Mouse (Mus musculus): Measurements from ENCODE around the gene Cdhr4. TPM values are rescaled to one million over a fixed set of nuclear protein-coding genes. Genes with fewer than 3 reads are reported as not detected.
"Not testable (repeated sequence)": the region's sequence is repeated elsewhere in the genome, so short reads cannot be mapped to it uniquely, and the experiment has no call there.

The Cdhr4 gene
- polyA plus RNA-seq, 1 experiment, result 4.2 TPM

GRCm38 (mm10) chr9:108001922-108002770 lies 9.8 kb downstream of the Cdhr4 start, which contains the start of gene Ip6k1:
Ip6k1 (plus strand) TSS chr9:108002501.
- Histone ChIP-seq H3K4me3 (ENCODE audit: insufficient read depth, low read length) (peak within 1 kb of the TSS; percentile 55), H3K4me1 (ENCODE audit: control insufficient read depth, insufficient read depth, low read length) (peaks cover 4% of the 10 kb centered on the region), H3K27ac (ENCODE audit: insufficient read depth, low read length) (peak within 1 kb of the TSS; percentile 80)
- no peak for TF ChIP-seq CTCF (IDR thresholded peaks at IDR 0.05; ENCODE audit: extremely low read depth, insufficient read depth, low read length)
- peak; percentile 99 for TF ChIP-seq POLR2A (IDR thresholded peaks at IDR 0.05; ENCODE audit: extremely low read depth, insufficient read depth, low read length)

GRCm38 (mm10) chr9:108002778-108003530 lies 10.7 kb downstream of the Cdhr4 start:
- H3K4me3 ChIP-seq (ENCODE audit: insufficient read depth, low read length), result peak overlapping the region; percentile 55
- peak overlapping the region; percentile 80 for H3K27ac ChIP-seq (ENCODE audit: insufficient read depth, low read length)
- TF ChIP-seq POLR2A (IDR thresholded peaks at IDR 0.05; ENCODE audit: extremely low read depth, insufficient read depth, low read length), result no peak
- peaks cover 7% of the 10 kb centered on the region for H3K4me1 ChIP-seq (ENCODE audit: control insufficient read depth, insufficient read depth, low read length)

- TF ChIP-seq POLR2A (IDR thresholded peaks at IDR 0.05; ENCODE audit: extremely low read depth, insufficient read depth, low read length), result no peak
- no peak for TF ChIP-seq CTCF (IDR thresholded peaks at IDR 0.05; ENCODE audit: extremely low read depth, insufficient read depth, low read length)
- Histone ChIP-seq H3K27ac (ENCODE audit: insufficient read depth, low read length) (no peak overlapping the region), H3K4me1 (ENCODE audit: control insufficient read depth, insufficient read depth, low read length) (peaks cover 9% of the 10 kb centered on the region), H3K4me3 (ENCODE audit: insufficient read depth, low read length) (peak overlapping the region; percentile 55)
Observed at GRCm38 (mm10) chr9:108003531-108003890, 11.2 kb downstream of the Cdhr4 start.

GRCm38 (mm10) chr9:108008041-108008440 lies 15.7 kb downstream of the Cdhr4 start:
- Histone ChIP-seq H3K4me3 (ENCODE audit: insufficient read depth, low read length) (no peak overlapping the region), H3K4me1 (ENCODE audit: control insufficient read depth, insufficient read depth, low read length) (peaks cover 12% of the 10 kb centered on the region), H3K27ac (ENCODE audit: insufficient read depth, low read length) (no peak overlapping the region)
- no peak for TF ChIP-seq POLR2A (IDR thresholded peaks at IDR 0.05; ENCODE audit: extremely low read depth, insufficient read depth, low read length)
- TF ChIP-seq CTCF (IDR thresholded peaks at IDR 0.05; ENCODE audit: extremely low read depth, insufficient read depth, low read length), result no peak

GRCm38 (mm10) chr9:108010385-108010784 lies 18.1 kb downstream of the Cdhr4 start:
- TF ChIP-seq POLR2A (IDR thresholded peaks at IDR 0.05; ENCODE audit: extremely low read depth, insufficient read depth, low read length), result no peak
- no peak overlapping the region for H3K4me3 ChIP-seq (ENCODE audit: insufficient read depth, low read length)
- H3K27ac ChIP-seq (ENCODE audit: insufficient read depth, low read length), result no peak overlapping the region
- peaks cover 8% of the 10 kb centered on the region for H3K4me1 ChIP-seq (ENCODE audit: control insufficient read depth, insufficient read depth, low read length)

GRCm38 (mm10) chr9:108013577-108013976 lies 21.3 kb downstream of the Cdhr4 start:
- H3K27ac ChIP-seq (ENCODE audit: insufficient read depth, low read length); H3K4me3 ChIP-seq (ENCODE audit: insufficient read depth, low read length); H3K4me1 ChIP-seq (ENCODE audit: control insufficient read depth, insufficient read depth, low read length): not testable (repeated sequence)

- Histone ChIP-seq H3K27ac (ENCODE audit: insufficient read depth, low read length) (no peak overlapping the region), H3K4me3 (ENCODE audit: insufficient read depth, low read length) (no peak overlapping the region), H3K4me1 (ENCODE audit: control insufficient read depth, insufficient read depth, low read length) (peaks cover 10% of the 10 kb centered on the region)
- no peak for TF ChIP-seq POLR2A (IDR thresholded peaks at IDR 0.05; ENCODE audit: extremely low read depth, insufficient read depth, low read length)
- no peak for TF ChIP-seq CTCF (IDR thresholded peaks at IDR 0.05; ENCODE audit: extremely low read depth, insufficient read depth, low read length)
Observed at GRCm38 (mm10) chr9:108017127-108017526, 24.8 kb downstream of the Cdhr4 start.

GRCm38 (mm10) chr9:108020741-108021140 lies 28.4 kb downstream of the Cdhr4 start:
- H3K27ac ChIP-seq (ENCODE audit: insufficient read depth, low read length), result no peak overlapping the region
- no peak for TF ChIP-seq POLR2A (IDR thresholded peaks at IDR 0.05; ENCODE audit: extremely low read depth, insufficient read depth, low read length)
- no peak for TF ChIP-seq CTCF (IDR thresholded peaks at IDR 0.05; ENCODE audit: extremely low read depth, insufficient read depth, low read length)
- H3K4me3 ChIP-seq (ENCODE audit: insufficient read depth, low read length), result no peak overlapping the region
- peaks cover 10% of the 10 kb centered on the region for H3K4me1 ChIP-seq (ENCODE audit: control insufficient read depth, insufficient read depth, low read length)

- no peak for TF ChIP-seq POLR2A (IDR thresholded peaks at IDR 0.05; ENCODE audit: extremely low read depth, insufficient read depth, low read length)
- no peak for TF ChIP-seq CTCF (IDR thresholded peaks at IDR 0.05; ENCODE audit: extremely low read depth, insufficient read depth, low read length)
Observed at GRCm38 (mm10) chr9:108023216-108023615, 30.9 kb downstream of the Cdhr4 start.

GRCm38 (mm10) chr9:108026584-108026983 lies 34.3 kb downstream of the Cdhr4 start:
- TF ChIP-seq POLR2A (IDR thresholded peaks at IDR 0.05; ENCODE audit: extremely low read depth, insufficient read depth, low read length) (no peak), CTCF (IDR thresholded peaks at IDR 0.05; ENCODE audit: extremely low read depth, insufficient read depth, low read length) (no peak)
- H3K27ac ChIP-seq (ENCODE audit: insufficient read depth, low read length), result no peak overlapping the region
- no peak overlapping the region for H3K4me3 ChIP-seq (ENCODE audit: insufficient read depth, low read length)

More at GRCm38 (mm10) chr9:108023216-108023615, 30.9 kb downstream of the Cdhr4 start:
- Histone ChIP-seq H3K27ac (ENCODE audit: insufficient read depth, low read length) (no peak overlapping the region), H3K4me1 (ENCODE audit: control insufficient read depth, insufficient read depth, low read length) (peaks cover 4% of the 10 kb centered on the region), H3K4me3 (ENCODE audit: insufficient read depth, low read length) (no peak overlapping the region)

More at GRCm38 (mm10) chr9:108026584-108026983, 34.3 kb downstream of the Cdhr4 start:
- H3K4me1 ChIP-seq (ENCODE audit: control insufficient read depth, insufficient read depth, low read length), result peaks cover 2% of the 10 kb centered on the region; the same call in 1 of the 2 replicates
